In genomic region chr3:88215553-88216004, GRCm38 (mm10) we compare ENCODE assay signal across 8 mouse cellular contexts. TPM values are rescaled to one million over a fixed set of nuclear protein-coding genes. Genes with fewer than 3 reads are reported as not detected.
DNase-seq lines count a peak whose midpoint lies in the region; ATAC-seq lines count a peak whose summit lies in the region.

No protein-coding gene starts in this region.

- 0 out of 2 replicates have a peak overlapping the region, but pooled peaks have one; percentile 3 for H3K4me2 ChIP-seq in limb, embryonic 11.5 days (ENCODE audit: low read depth, severe bottlenecking)
- H3K4me2 ChIP-seq in neural tube, embryonic 14.5 days (ENCODE audit: low read depth, low read length): peak overlapping the region; percentile 93

- DNase-seq in cerebellum, adult 11-12 months: peak; percentile 74
- no peak for DNase-seq in cerebellum, adult 11 months
- peak; percentile 18 for DNase-seq in thymus, postnatal 4 days
- no peak for DNase-seq in thymus, postnatal 36 days
- DNase-seq in limb, embryonic 11.5 days (ENCODE audit: low spot score): no peak
- DNase-seq in gastrocnemius, postnatal 4 days (ENCODE audit: low spot score in 2 of 2): no peak
- no peak for DNase-seq in adipocyte (ENCODE audit: low spot score)

- H3K27ac ChIP-seq in limb, embryonic 11.5 days (replicated peaks; ENCODE audit: low read depth, low read length): no peak overlapping the region
- H3K27ac ChIP-seq in neural tube, embryonic 14.5 days (ENCODE audit: low read depth, low read length): peak overlapping the region; percentile 99

- H3K4me3 ChIP-seq in limb, embryonic 11.5 days (ENCODE audit: low read depth, low read length): no peak overlapping the region
- H3K4me3 ChIP-seq in neural tube, embryonic 14.5 days (ENCODE audit: low read depth, low read length): peak overlapping the region; percentile 73

- H3K9me3 ChIP-seq in limb, embryonic 11.5 days (ENCODE audit: control insufficient read depth, low read length): no peaks in the 10 kb centered on the region
- H3K9me3 ChIP-seq in neural tube, embryonic 14.5 days (ENCODE audit: control insufficient read depth, low read length): no peaks in the 10 kb centered on the region

- no peaks in the 10 kb centered on the region for H3K36me3 ChIP-seq in limb, embryonic 11.5 days (ENCODE audit: control insufficient read depth, insufficient read depth, low read length)
- H3K36me3 ChIP-seq in neural tube, embryonic 14.5 days (ENCODE audit: control insufficient read depth, insufficient read depth, low read length): peaks cover 3% of the 10 kb centered on the region; the same call in 1 of the 2 replicates

- WGBS in limb, embryonic 11.5 days: 0% methylated on average over 23 of the region's 23 CpGs
- WGBS in neural tube, embryonic 14.5 days: under 1% methylated on average over 23 of the region's 23 CpGs

- peaks cover 95% of the 10 kb centered on the region for H3K27me3 ChIP-seq in limb, embryonic 11.5 days (ENCODE audit: control insufficient read depth, insufficient read depth, low read length)
- no peaks in the 10 kb centered on the region for H3K27me3 ChIP-seq in neural tube, embryonic 14.5 days (ENCODE audit: control insufficient read depth, insufficient read depth, low read length)

- 0 out of 2 replicates have a peak, but pooled peaks cover 2% of the 10 kb centered on the region for H3K4me1 ChIP-seq in limb, embryonic 11.5 days (ENCODE audit: control insufficient read depth, insufficient read depth, low read length)
- peaks cover 47% of the 10 kb centered on the region for H3K4me1 ChIP-seq in neural tube, embryonic 14.5 days (ENCODE audit: control insufficient read depth, insufficient read depth, low read length)

- no peak for ATAC-seq in limb, embryonic 11.5 days (ENCODE audit: insufficient number of reproducible peaks, low FRiP score, low TSS enrichment, low read depth)
- ATAC-seq in neural tube, embryonic 14.5 days (ENCODE audit: low read depth): no peak

- no peak overlapping the region for H3K9ac ChIP-seq in limb, embryonic 11.5 days (ENCODE audit: low read length)
- H3K9ac ChIP-seq in neural tube, embryonic 14.5 days (replicated peaks; ENCODE audit: low read depth, low read length): peak overlapping the region; percentile 99

RNA-seq across cellular contexts. Expression of gene Rhbg, which starts 38.9 kb away (rescaled TPM):
- 0.11 and 0.60 TPM in 2 replicates for polyA plus RNA-seq in limb, embryonic 11.5 days (2014; fragmentation: Nextera tagmentation; extraction: Ambion mirVana)
- polyA plus RNA-seq in neural tube, embryonic 14.5 days (2014; fragmentation: Nextera tagmentation; extraction: Ambion mirVana): 0.51 and 0.85 TPM in 2 replicates
- total RNA-seq in gastrocnemius, postnatal 4 days (2021): under 1 TPM in 1 of 2 experiments, not detected in 1; 0.16 TPM

Comparison
In these comparisons a context has a peak if more than half of its experiments do, and no peak if none do; other contexts are left out.
1. DNase-seq: peak in cerebellum, adult 11-12 months (single experiment) and thymus, postnatal 4 days (single experiment); none in cerebellum, adult 11 months (single experiment), thymus, postnatal 36 days (0 of 2), limb, embryonic 11.5 days (single experiment), gastrocnemius, postnatal 4 days (0 of 2) and adipocyte (single experiment).